Mouse (Mus musculus) heart, embryonic 15.5 days (tissue): ENCODE measurements at regions not wholly inside any gene's neighbourhood (a gene's known extent, or its start where the extent isn't known, plus 50 kb on each side); places are given as distances from the start of the nearest gene placed in this dataset.

Experiments used
- ATAC-seq: fragments of 200-750 bp; cut with Nextera tagmentation; replicated peaks from 2 replicates; pipeline ENCODE4 v1.8.0; 2017; ENCODE audit warnings: low read depth, moderate TSS enrichment; ENCODE audit not compliant: insufficient number of reproducible peaks, insufficient read depth, low FRiP score
- H3K27ac ChIP-seq: fragments of 300-500 bp; sonication (generic); 2 replicates; pipeline ENCODE4 v1.5.1; 2015; ENCODE audit warnings: mild to moderate bottlenecking, inconsistent platforms
- H3K27me3 ChIP-seq: fragments of 300-500 bp; sonication (generic); 2 replicates; pipeline ENCODE4 v1.6.1; 2015; ENCODE audit warnings: inconsistent platforms
- H3K36me3 ChIP-seq: fragments of 300-500 bp; sonication (generic); 2 replicates; pipeline ENCODE4 v1.6.1; 2015; ENCODE audit warnings: mild to moderate bottlenecking, inconsistent platforms
- H3K4me1 ChIP-seq: fragments of 300-500 bp; sonication (generic); replicated peaks from 2 replicates; pipeline ENCODE4 v1.6.1; 2015; ENCODE audit warnings: inconsistent platforms
- H3K4me2 ChIP-seq: fragments of 300-500 bp; sonication (generic); 2 replicates; pipeline ENCODE4 v1.6.1; 2015; ENCODE audit warnings: inconsistent platforms, mild to moderate bottlenecking, moderate library complexity
- H3K4me3 ChIP-seq: fragments of 300-500 bp; sonication (generic); 2 replicates; pipeline ENCODE4 v1.5.1; 2015; ENCODE audit warnings: mild to moderate bottlenecking, inconsistent platforms
- H3K9ac ChIP-seq: fragments of 300-500 bp; sonication (generic); 2 replicates; pipeline ENCODE4 v1.6.1; 2015; ENCODE audit warnings: mild to moderate bottlenecking, inconsistent platforms
- H3K9me3 ChIP-seq: fragments of 300-500 bp; sonication (generic); replicated peaks from 2 replicates; pipeline ENCODE4 v1.6.1; 2016; ENCODE audit warnings: inconsistent platforms
- WGBS: fragments of 180-500 bp; shearing (Covaris S2); methylation state at CpG from one replicate; pipeline ENCODE4 v1.1.7; 2015; ENCODE audit warnings: mixed read lengths; 5-methylcytosine and 5-hydroxymethylcytosine counted together

- WGBS, result 77% methylated on average over 7 of the region's 7 CpGs
- H3K9ac ChIP-seq, result no peak overlapping the region
- no peak for ATAC-seq
- H3K27me3 ChIP-seq, result no peaks in the 10 kb centered on the region
- H3K4me2 ChIP-seq, result no peak overlapping the region
- no peaks in the 10 kb centered on the region for H3K4me1 ChIP-seq
- H3K27ac ChIP-seq, result no peak overlapping the region
- no peaks in the 10 kb centered on the region for H3K9me3 ChIP-seq
- no peaks in the 10 kb centered on the region for H3K36me3 ChIP-seq
- H3K4me3 ChIP-seq, result no peak overlapping the region
Measured at GRCm38 (mm10) chr15:56136420-56136970, 1340.9 kb downstream of the Slc22a22 start.

GRCm38 (mm10) chr15:56128029-56128428 is 1349.4 kb downstream of the Slc22a22 start:
- H3K4me2 ChIP-seq, result no peak overlapping the region
- no peaks in the 10 kb centered on the region for H3K27me3 ChIP-seq
- no peak for ATAC-seq
- H3K27ac ChIP-seq, result no peak overlapping the region
- H3K9me3 ChIP-seq, result no peaks in the 10 kb centered on the region
- H3K4me3 ChIP-seq, result no peak overlapping the region
- no peaks in the 10 kb centered on the region for H3K36me3 ChIP-seq
- 87% methylated on average over 1 of the region's 1 CpGs for WGBS
- H3K4me1 ChIP-seq, result no peaks in the 10 kb centered on the region
- H3K9ac ChIP-seq, result no peak overlapping the region

GRCm38 (mm10) chr15:56119287-56120065 is 1357.9 kb downstream of the Slc22a22 start:
- no peak overlapping the region for H3K9ac ChIP-seq
- H3K4me2 ChIP-seq, result no peak overlapping the region
- H3K4me3 ChIP-seq, result no peak overlapping the region
- H3K27ac ChIP-seq, result no peak overlapping the region
- no peaks in the 10 kb centered on the region for H3K27me3 ChIP-seq
- no peaks in the 10 kb centered on the region for H3K9me3 ChIP-seq
- H3K36me3 ChIP-seq, result no peaks in the 10 kb centered on the region
- no peak for ATAC-seq
- no peaks in the 10 kb centered on the region for H3K4me1 ChIP-seq

- H3K4me3 ChIP-seq, result no peak overlapping the region
- 58% methylated on average over 2 of the region's 2 CpGs for WGBS
- no peak overlapping the region for H3K27ac ChIP-seq
- no peaks in the 10 kb centered on the region for H3K9me3 ChIP-seq
- H3K9ac ChIP-seq, result no peak overlapping the region
- H3K4me2 ChIP-seq, result no peak overlapping the region
- no peak for ATAC-seq
- H3K36me3 ChIP-seq, result no peaks in the 10 kb centered on the region
- no peaks in the 10 kb centered on the region for H3K4me1 ChIP-seq
- H3K27me3 ChIP-seq, result no peaks in the 10 kb centered on the region
Measured at GRCm38 (mm10) chr15:56108313-56108712, 1369.1 kb downstream of the Slc22a22 start.

GRCm38 (mm10) chr15:56107719-56108118 is 1369.7 kb downstream of the Slc22a22 start:
- Histone ChIP-seq H3K27ac (no peak overlapping the region), H3K27me3 (no peaks in the 10 kb centered on the region), H3K4me3 (no peak overlapping the region), H3K9ac (no peak overlapping the region), H3K4me1 (no peaks in the 10 kb centered on the region), H3K4me2 (no peak overlapping the region), H3K36me3 (no peaks in the 10 kb centered on the region), H3K9me3 (no peaks in the 10 kb centered on the region)
- ATAC-seq, result no peak
- WGBS, result 66% methylated on average over 4 of the region's 4 CpGs

GRCm38 (mm10) chr15:56100133-56100735 is 1377.2 kb downstream of the Slc22a22 start:
- no peaks in the 10 kb centered on the region for H3K4me1 ChIP-seq
- H3K4me3 ChIP-seq, result no peak overlapping the region
- WGBS, result 81% methylated on average over 3 of the region's 3 CpGs
- ATAC-seq, result no peak
- no peak overlapping the region for H3K9ac ChIP-seq
- no peaks in the 10 kb centered on the region for H3K27me3 ChIP-seq
- no peaks in the 10 kb centered on the region for H3K9me3 ChIP-seq
- H3K27ac ChIP-seq, result no peak overlapping the region
- no peaks in the 10 kb centered on the region for H3K36me3 ChIP-seq
- no peak overlapping the region for H3K4me2 ChIP-seq

- no peaks in the 10 kb centered on the region for H3K27me3 ChIP-seq
- no peaks in the 10 kb centered on the region for H3K36me3 ChIP-seq
- no peaks in the 10 kb centered on the region for H3K4me1 ChIP-seq
- H3K27ac ChIP-seq, result no peak overlapping the region
- 71% methylated on average over 11 of the region's 11 CpGs for WGBS
- H3K9ac ChIP-seq, result no peak overlapping the region
- no peak overlapping the region for H3K4me2 ChIP-seq
- ATAC-seq, result no peak; the same call in 1 of the 2 replicates
- H3K4me3 ChIP-seq, result no peak overlapping the region
- H3K9me3 ChIP-seq, result no peaks in the 10 kb centered on the region
Measured at GRCm38 (mm10) chr15:56077838-56078567, 1399.4 kb downstream of the Slc22a22 start.

- Histone ChIP-seq H3K4me3 (no peak overlapping the region), H3K36me3 (no peaks in the 10 kb centered on the region), H3K4me2 (no peak overlapping the region), H3K27ac (no peak overlapping the region), H3K9me3 (no peaks in the 10 kb centered on the region), H3K9ac (no peak overlapping the region), H3K4me1 (no peaks in the 10 kb centered on the region), H3K27me3 (no peaks in the 10 kb centered on the region)
- ATAC-seq, result no peak
- WGBS, result 50% methylated on average over 1 of the region's 1 CpGs
Measured at GRCm38 (mm10) chr15:56077081-56077480, 1400.3 kb downstream of the Slc22a22 start.

- Histone ChIP-seq H3K4me2 (no peak overlapping the region), H3K4me1 (no peaks in the 10 kb centered on the region), H3K36me3 (no peaks in the 10 kb centered on the region), H3K9ac (no peak overlapping the region), H3K27me3 (no peaks in the 10 kb centered on the region), H3K27ac (no peak overlapping the region), H3K9me3 (no peaks in the 10 kb centered on the region), H3K4me3 (no peak overlapping the region)
- ATAC-seq, result no peak
- WGBS, result 75% methylated on average over 1 of the region's 1 CpGs
Measured at GRCm38 (mm10) chr15:56076680-56077079, 1400.7 kb downstream of the Slc22a22 start.

GRCm38 (mm10) chr15:56069511-56069910 is 1407.9 kb downstream of the Slc22a22 start:
- H3K27me3 ChIP-seq, result no peaks in the 10 kb centered on the region
- no peaks in the 10 kb centered on the region for H3K4me1 ChIP-seq
- no peak overlapping the region for H3K27ac ChIP-seq
- no peak overlapping the region for H3K4me2 ChIP-seq
- 75% methylated on average over 2 of the region's 2 CpGs for WGBS
- ATAC-seq, result no peak
- no peaks in the 10 kb centered on the region for H3K36me3 ChIP-seq
- H3K9ac ChIP-seq, result no peak overlapping the region
- no peak overlapping the region for H3K4me3 ChIP-seq
- H3K9me3 ChIP-seq, result no peaks in the 10 kb centered on the region

- H3K36me3 ChIP-seq, result no peaks in the 10 kb centered on the region
- no peaks in the 10 kb centered on the region for H3K9me3 ChIP-seq
- H3K27ac ChIP-seq, result no peak overlapping the region
- no peaks in the 10 kb centered on the region for H3K4me1 ChIP-seq
- no peak for ATAC-seq
- no peaks in the 10 kb centered on the region for H3K27me3 ChIP-seq
- no peak overlapping the region for H3K9ac ChIP-seq
- H3K4me2 ChIP-seq, result no peak overlapping the region
- 53% methylated on average over 3 of the region's 3 CpGs for WGBS
- no peak overlapping the region for H3K4me3 ChIP-seq
Measured at GRCm38 (mm10) chr15:56067214-56067613, 1410.2 kb downstream of the Slc22a22 start.
